Mouse (Mus musculus): Measurements from ENCODE around the gene Catip. TPM values are rescaled to one million over a fixed set of nuclear protein-coding genes. Genes with fewer than 3 reads are reported as not detected.

Catip gene
- polyA plus RNA-seq, 2 experiments, result 0.73 to 4.2 TPM

GRCm38 (mm10) chr1:74412711-74413110, 50.8 kb downstream of the Catip start:
- H3K4me3 ChIP-seq (replicated peaks; ENCODE audit: low read length), result no peak overlapping the region
- 80% methylated on average over 8 of the region's 8 CpGs for WGBS
- no peaks in the 10 kb centered on the region for H3K27me3 ChIP-seq (ENCODE audit: control insufficient read depth, insufficient read depth, low read length)
- no peaks in the 10 kb centered on the region for H3K36me3 ChIP-seq (ENCODE audit: control insufficient read depth, insufficient read depth, low read length)
- ATAC-seq (ENCODE audit: low FRiP score, low read depth) (no peak), DNase-seq (ENCODE audit: low spot score) (no peak)
- no peaks in the 10 kb centered on the region for H3K9me3 ChIP-seq (ENCODE audit: control insufficient read depth, low read length)
- H3K4me2 ChIP-seq (replicated peaks; ENCODE audit: low read depth, low read length, severe bottlenecking), result no peak overlapping the region
- H3K9ac ChIP-seq (ENCODE audit: low read depth, low read length, severe bottlenecking), result no peak overlapping the region
- no peak overlapping the region for H3K27ac ChIP-seq (replicated peaks; ENCODE audit: low read depth, low read length)
- no peak for TF ChIP-seq POLR2A (IDR thresholded peaks at IDR 0.05; ENCODE audit: borderline replicate concordance, extremely low read depth, insufficient read depth, insufficient read length)
- H3K4me1 ChIP-seq (ENCODE audit: control insufficient read depth, insufficient read depth, low read length), result no peaks in the 10 kb centered on the region

GRCm38 (mm10) chr1:74415143-74415542, 53.2 kb downstream of the Catip start:
- no peaks in the 10 kb centered on the region for H3K27me3 ChIP-seq (ENCODE audit: control insufficient read depth, insufficient read depth, low read length)
- H3K9ac ChIP-seq (ENCODE audit: low read depth, low read length, severe bottlenecking), result no peak overlapping the region
- DNase-seq (ENCODE audit: low spot score) (no peak), ATAC-seq (ENCODE audit: low FRiP score, low read depth) (no peak)
- no peak overlapping the region for H3K4me2 ChIP-seq (replicated peaks; ENCODE audit: low read depth, low read length, severe bottlenecking)
- no peaks in the 10 kb centered on the region for H3K4me1 ChIP-seq (ENCODE audit: control insufficient read depth, insufficient read depth, low read length)
- H3K9me3 ChIP-seq (ENCODE audit: control insufficient read depth, low read length), result no peaks in the 10 kb centered on the region
- H3K4me3 ChIP-seq (replicated peaks; ENCODE audit: low read length), result no peak overlapping the region
- 45% methylated on average over 4 of the region's 4 CpGs for WGBS
- H3K36me3 ChIP-seq (ENCODE audit: control insufficient read depth, insufficient read depth, low read length), result no peaks in the 10 kb centered on the region
- no peak for TF ChIP-seq POLR2A (IDR thresholded peaks at IDR 0.05; ENCODE audit: borderline replicate concordance, extremely low read depth, insufficient read depth, insufficient read length)
- H3K27ac ChIP-seq (replicated peaks; ENCODE audit: low read depth, low read length), result no peak overlapping the region

MicroRNAs encoded within 50 kb of the gene (microRNA counts, 519-probe panel; counts per million panel counts)
- microRNA mmu-miR-26b, result 3,785 counts per million, percentile 78 among the panel's probes with 10 or more counts

Small RNA genes within 50 kb of the gene (microRNA-seq; reads per million reads assigned to microRNA genes)
- 29,864 reads per million, percentile 97 among the genes with 10 or more reads in this experiment for gene Mir26b

Other genes with a start within 250 kb of the Catip start
- gene Tns1, start 237.7 kb upstream of the Catip start, polyA plus RNA-seq (2012; rRNA removed), result 38.0 and 67.2 TPM in 2 replicates
- 51.3 and 55.9 TPM in 2 replicates for gene Tns1, start 237.7 kb upstream of the Catip start, polyA plus RNA-seq (2014; fragmentation: Nextera tagmentation; extraction: Ambion mirVana)
- gene Rufy4, start 236.6 kb upstream of the Catip start, polyA plus RNA-seq (2012; rRNA removed), result 0.65 and 0.72 TPM in 2 replicates
- gene Rufy4, start 236.6 kb upstream of the Catip start, polyA plus RNA-seq (2014; fragmentation: Nextera tagmentation; extraction: Ambion mirVana), result 0.46 and 0.48 TPM in 2 replicates
- 0.13 and 0.15 TPM in 2 replicates for gene Cxcr2, start 208.1 kb upstream of the Catip start, polyA plus RNA-seq (2012; rRNA removed)
- 0.06 TPM in 1 of 2 replicates, not detected in the other for gene Cxcr2, start 208.1 kb upstream of the Catip start, polyA plus RNA-seq (2014; fragmentation: Nextera tagmentation; extraction: Ambion mirVana)
- gene Cxcr1, start 167.5 kb upstream of the Catip start, polyA plus RNA-seq (2012; rRNA removed), result not detected in 2 replicates
- gene Cxcr1, start 167.5 kb upstream of the Catip start, polyA plus RNA-seq (2014; fragmentation: Nextera tagmentation; extraction: Ambion mirVana), result not detected in 2 replicates
- 193 and 230 TPM in 2 replicates for gene Arpc2, start 126.0 kb upstream of the Catip start, polyA plus RNA-seq (2012; rRNA removed)
- 344 and 345 TPM in 2 replicates for gene Arpc2, start 126.0 kb upstream of the Catip start, polyA plus RNA-seq (2014; fragmentation: Nextera tagmentation; extraction: Ambion mirVana)
- gene Gpbar1, start 83.6 kb upstream of the Catip start, polyA plus RNA-seq (2012; rRNA removed), result not detected in 2 replicates
- gene Gpbar1, start 83.6 kb upstream of the Catip start, polyA plus RNA-seq (2014; fragmentation: Nextera tagmentation; extraction: Ambion mirVana), result 0.25 and 0.34 TPM in 2 replicates
- 174 and 181 TPM in 2 replicates for gene Aamp, start 77.4 kb upstream of the Catip start, polyA plus RNA-seq (2012; rRNA removed)
- gene Aamp, start 77.4 kb upstream of the Catip start, polyA plus RNA-seq (2014; fragmentation: Nextera tagmentation; extraction: Ambion mirVana), result 228 and 238 TPM in 2 replicates
- 63.9 and 70.7 TPM in 2 replicates for gene Pnkd, start 77.2 kb upstream of the Catip start, polyA plus RNA-seq (2012; rRNA removed)
- 124 and 129 TPM in 2 replicates for gene Pnkd, start 77.2 kb upstream of the Catip start, polyA plus RNA-seq (2014; fragmentation: Nextera tagmentation; extraction: Ambion mirVana)
- 48.0 and 102 TPM in 2 replicates for gene Tmbim1, start 56.5 kb upstream of the Catip start, polyA plus RNA-seq (2012; rRNA removed)
- gene Tmbim1, start 56.5 kb upstream of the Catip start, polyA plus RNA-seq (2014; fragmentation: Nextera tagmentation; extraction: Ambion mirVana), result 37.7 and 41.7 TPM in 2 replicates
- 7.2 and 8.0 TPM in 2 replicates for gene Slc11a1, start 13.1 kb downstream of the Catip start, polyA plus RNA-seq (2012; rRNA removed)
- 3.2 and 3.5 TPM in 2 replicates for gene Slc11a1, start 13.1 kb downstream of the Catip start, polyA plus RNA-seq (2014; fragmentation: Nextera tagmentation; extraction: Ambion mirVana)
- 138 and 177 TPM in 2 replicates for gene Ctdsp1, start 29.4 kb downstream of the Catip start, polyA plus RNA-seq (2012; rRNA removed)
- 96.4 and 109 TPM in 2 replicates for gene Ctdsp1, start 29.4 kb downstream of the Catip start, polyA plus RNA-seq (2014; fragmentation: Nextera tagmentation; extraction: Ambion mirVana)
- 0.14 and 0.73 TPM in 2 replicates for gene Vil1, start 47.3 kb downstream of the Catip start, polyA plus RNA-seq (2012; rRNA removed)
- 0.08 and 0.10 TPM in 2 replicates for gene Vil1, start 47.3 kb downstream of the Catip start, polyA plus RNA-seq (2014; fragmentation: Nextera tagmentation; extraction: Ambion mirVana)
- 56.1 and 59.3 TPM in 2 replicates for gene Cnot9, start 143.9 kb downstream of the Catip start, polyA plus RNA-seq (2012; rRNA removed)
- gene Cnot9, start 143.9 kb downstream of the Catip start, polyA plus RNA-seq (2014; fragmentation: Nextera tagmentation; extraction: Ambion mirVana), result 64.8 and 66.9 TPM in 2 replicates
- gene Plcd4, start 180.8 kb downstream of the Catip start, polyA plus RNA-seq (2012; rRNA removed), result 0.43 and 0.53 TPM in 2 replicates
- 0.99 and 2.1 TPM in 2 replicates for gene Plcd4, start 180.8 kb downstream of the Catip start, polyA plus RNA-seq (2014; fragmentation: Nextera tagmentation; extraction: Ambion mirVana)
- 13.4 and 14.2 TPM in 2 replicates for gene Usp37, start 182.2 kb downstream of the Catip start, polyA plus RNA-seq (2012; rRNA removed)
- 30.3 and 33.9 TPM in 2 replicates for gene Usp37, start 182.2 kb downstream of the Catip start, polyA plus RNA-seq (2014; fragmentation: Nextera tagmentation; extraction: Ambion mirVana)
- gene Zfp142, start 226.1 kb downstream of the Catip start, polyA plus RNA-seq (2012; rRNA removed), result 21.2 and 28.9 TPM in 2 replicates
- gene Zfp142, start 226.1 kb downstream of the Catip start, polyA plus RNA-seq (2014; fragmentation: Nextera tagmentation; extraction: Ambion mirVana), result 7.5 and 7.9 TPM in 2 replicates
- 22.4 and 24.0 TPM in 2 replicates for gene Bcs1l, start 226.2 kb downstream of the Catip start, polyA plus RNA-seq (2012; rRNA removed)
- gene Bcs1l, start 226.2 kb downstream of the Catip start, polyA plus RNA-seq (2014; fragmentation: Nextera tagmentation; extraction: Ambion mirVana), result 16.6 and 21.3 TPM in 2 replicates
- gene Rnf25, start 239.3 kb downstream of the Catip start, polyA plus RNA-seq (2012; rRNA removed), result 129 and 132 TPM in 2 replicates
- gene Rnf25, start 239.3 kb downstream of the Catip start, polyA plus RNA-seq (2014; fragmentation: Nextera tagmentation; extraction: Ambion mirVana), result 7.1 and 10.0 TPM in 2 replicates
- gene Stk36, start 239.3 kb downstream of the Catip start, polyA plus RNA-seq (2012; rRNA removed), result 9.8 and 15.3 TPM in 2 replicates
- 7.6 and 8.3 TPM in 2 replicates for gene Stk36, start 239.3 kb downstream of the Catip start, polyA plus RNA-seq (2014; fragmentation: Nextera tagmentation; extraction: Ambion mirVana)